Mouse (Mus musculus): ENCODE measurements at regions not wholly inside any gene's neighbourhood (a gene's known extent, or its start where the extent isn't known, plus 50 kb on each side); places are given as distances from the start of the nearest gene placed in this dataset.

DNA sequence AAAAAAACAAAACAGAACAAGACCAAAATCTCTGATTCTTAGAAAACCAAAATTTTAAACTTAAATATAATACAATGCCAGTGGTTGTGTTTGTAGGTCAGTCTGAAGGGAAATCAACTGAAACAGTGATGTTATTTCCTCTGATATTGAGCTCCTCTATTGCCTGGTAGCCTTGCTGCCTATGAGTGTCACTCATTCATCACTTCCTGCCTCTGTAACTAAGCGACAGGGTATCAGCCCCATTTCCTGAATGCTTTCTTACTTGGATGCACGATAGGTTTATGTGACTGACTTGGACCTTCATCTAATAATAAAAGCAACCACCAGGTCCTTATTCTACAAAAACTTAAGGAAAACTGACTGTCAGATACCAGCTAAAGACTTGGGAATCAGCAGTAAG, 520.7 kb upstream of the Lrrn3 start:
- no peak for TF ChIP-seq CTCF (IDR thresholded peaks at IDR 0.05; ENCODE audit: low read depth, low read length)
- TF ChIP-seq TAL1 (conservative IDR thresholded peaks at IDR 0.05; ENCODE audit: low read depth, low read length) = no peak
- no peak for TF ChIP-seq POLR2AphosphoS5 (IDR thresholded peaks at IDR 0.05; ENCODE audit: insufficient replicate concordance, low read depth, low read length)
- TF ChIP-seq GATA2 (IDR thresholded peaks at IDR 0.05; ENCODE audit: borderline replicate concordance, low read depth, low read length) = no peak
